Mouse (Mus musculus): ENCODE results near the gene Cdc6.

DNA sequence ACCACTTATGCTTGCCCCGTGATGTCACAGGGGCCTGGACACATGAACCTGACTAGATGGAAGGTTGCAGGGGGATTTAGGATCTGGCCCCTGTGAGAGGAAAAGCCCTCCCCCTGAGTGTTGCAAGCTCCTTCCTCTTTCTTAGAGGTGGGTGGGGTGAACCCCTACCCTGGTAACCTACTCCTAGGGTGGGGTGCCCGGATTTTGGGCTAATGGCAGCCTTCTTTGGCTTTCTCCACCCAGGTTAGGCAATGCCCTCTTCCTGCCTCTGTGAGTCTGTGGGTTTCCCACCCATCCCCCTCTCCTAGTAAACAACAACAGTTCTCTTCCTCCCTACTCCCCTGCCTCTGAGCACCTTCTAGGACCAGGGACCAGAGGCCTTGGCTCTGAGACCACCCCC lies 45.1 kb downstream of the Cdc6 start:
- TF ChIP-seq CTCF (IDR thresholded peaks at IDR 0.05) (no peak), EP300 (IDR thresholded peaks at IDR 0.05; ENCODE audit: insufficient read depth, low read depth, low read length) (no peak)

Data from heart, adult 2 months (tissue).